Mouse (Mus musculus) limb, embryonic 13.5 days (tissue): ENCODE data around the gene Bnc1. TPM values are rescaled to one million over a fixed set of nuclear protein-coding genes. Genes with fewer than 3 reads are reported as not detected.

ENCODE experiments used
- ATAC-seq: fragments of 200-750 bp; cut with Nextera tagmentation; 2 replicates; pipeline ENCODE4 v1.8.0; 2017; ENCODE audit warnings: low read depth, moderate number of reproducible peaks, moderate TSS enrichment; ENCODE audit not compliant: low FRiP score
- H3K27ac ChIP-seq: fragments of 300-500 bp; sonication (generic); 2 replicates; pipeline ENCODE4 v1.5.1; 2015; ENCODE audit warnings: inconsistent platforms, mild to moderate bottlenecking, moderate library complexity
- H3K27me3 ChIP-seq: fragments of 300-500 bp; sonication (generic); 2 replicates; pipeline ENCODE4 v1.6.1; 2015; ENCODE audit warnings: mild to moderate bottlenecking, inconsistent platforms
- H3K36me3 ChIP-seq: fragments of 300-500 bp; sonication (generic); 2 replicates; pipeline ENCODE4 v1.6.1; 2015; ENCODE audit warnings: inconsistent platforms, mild to moderate bottlenecking, moderate library complexity
- H3K4me1 ChIP-seq: fragments of 300-500 bp; sonication (generic); 2 replicates; pipeline ENCODE4 v1.6.1; 2015; ENCODE audit warnings: inconsistent platforms
- H3K4me2 ChIP-seq: fragments of 300-500 bp; sonication (generic); replicated peaks from 2 replicates; pipeline ENCODE4 v1.6.1; 2015; ENCODE audit warnings: inconsistent platforms, mild to moderate bottlenecking, moderate library complexity
- H3K4me3 ChIP-seq: fragments of 300-500 bp; sonication (generic); 2 replicates; pipeline ENCODE4 v1.5.1; 2015; ENCODE audit warnings: moderate library complexity, mild to moderate bottlenecking, inconsistent platforms
- H3K9ac ChIP-seq: fragments of 300-500 bp; sonication (generic); 2 replicates; pipeline ENCODE4 v1.6.1; 2015; ENCODE audit warnings: mild to moderate bottlenecking, inconsistent platforms
- H3K9me3 ChIP-seq: fragments of 300-500 bp; sonication (generic); 2 replicates; pipeline ENCODE4 v1.6.1; 2016; ENCODE audit warnings: inconsistent platforms
- WGBS: fragments of 180-500 bp; shearing (Covaris S2); methylation state at CpG from one replicate; pipeline ENCODE4 v1.1.7; 2015; 5-methylcytosine and 5-hydroxymethylcytosine counted together
- polyA plus RNA-seq: library from polyadenylated mRNA; unstranded; fragments of >200 nt; fragmentation: Nextera tagmentation; extraction: Ambion mirVana; gene quantifications from 2 replicates; pipeline ENCODE4 v1.2.1, GENCODE M21; 2015

Gene Bnc1
- polyA plus RNA-seq, 1 experiment from 2014 or later, result 2.3 TPM

GRCm38 (mm10) chr7:81968975-81969374 lies 23.1 kb downstream of the Bnc1 start:
- WGBS, result 81% methylated on average over 6 of the region's 6 CpGs

GRCm38 (mm10) chr7:81968451-81968850 lies 23.6 kb downstream of the Bnc1 start:
- Histone ChIP-seq H3K9ac (no peak overlapping the region), H3K27ac (no peak overlapping the region), H3K27me3 (peaks cover 2% of the 10 kb centered on the region; the same call in 1 of the 2 replicates), H3K4me1 (no peaks in the 10 kb centered on the region), H3K4me2 (no peak overlapping the region), H3K9me3 (no peaks in the 10 kb centered on the region), H3K36me3 (no peaks in the 10 kb centered on the region), H3K4me3 (no peak overlapping the region)
- no peak for ATAC-seq
- 82% methylated on average over 4 of the region's 4 CpGs for WGBS

More at GRCm38 (mm10) chr7:81968975-81969374, 23.1 kb downstream of the Bnc1 start:
- no peak for ATAC-seq
- Histone ChIP-seq H3K9ac (no peak overlapping the region), H3K4me3 (no peak overlapping the region), H3K4me2 (no peak overlapping the region), H3K36me3 (no peaks in the 10 kb centered on the region), H3K27me3 (peaks cover 4% of the 10 kb centered on the region; the same call in 1 of the 2 replicates), H3K9me3 (no peaks in the 10 kb centered on the region), H3K27ac (no peak overlapping the region), H3K4me1 (no peaks in the 10 kb centered on the region)

- no peaks in the 10 kb centered on the region for H3K27me3 ChIP-seq
- 63% methylated on average over 5 of the region's 5 CpGs for WGBS
- no peak for ATAC-seq
- H3K4me1 ChIP-seq, result no peaks in the 10 kb centered on the region
- no peak overlapping the region for H3K4me3 ChIP-seq
- H3K9ac ChIP-seq, result no peak overlapping the region
- H3K4me2 ChIP-seq, result no peak overlapping the region
- H3K27ac ChIP-seq, result no peak overlapping the region
- H3K36me3 ChIP-seq, result no peaks in the 10 kb centered on the region
- H3K9me3 ChIP-seq, result no peaks in the 10 kb centered on the region
Observed at GRCm38 (mm10) chr7:81966195-81966594, 25.9 kb downstream of the Bnc1 start.

DNA sequence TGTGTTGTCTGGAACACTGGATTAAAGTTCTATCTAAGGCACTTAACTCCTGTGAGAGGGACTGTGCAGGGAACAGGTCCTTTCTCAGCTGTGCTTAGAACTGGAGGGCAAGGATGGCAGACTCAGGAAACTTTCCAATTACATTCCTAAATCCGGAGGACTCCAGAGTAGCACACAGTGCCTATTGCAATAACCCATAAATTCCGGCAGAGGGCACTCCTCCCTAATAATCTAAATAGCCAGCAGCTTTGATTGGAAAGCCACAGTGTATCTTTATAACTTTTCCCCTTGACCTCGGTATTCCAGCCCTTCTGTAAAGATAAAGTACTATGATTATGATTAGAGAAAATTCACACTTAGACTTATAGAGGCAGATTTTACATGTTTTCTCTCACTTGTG lies 32.4 kb downstream of the Bnc1 start:
- 5% methylated on average over 3 of the region's 3 CpGs for WGBS
- Histone ChIP-seq H3K4me1 (no peaks in the 10 kb centered on the region), H3K27me3 (0 out of 2 replicates have a peak, but pooled peaks cover 4% of the 10 kb centered on the region), H3K9ac (no peak overlapping the region), H3K4me2 (no peak overlapping the region), H3K4me3 (no peak overlapping the region), H3K36me3 (no peaks in the 10 kb centered on the region), H3K27ac (no peak overlapping the region), H3K9me3 (no peaks in the 10 kb centered on the region)
- no peak for ATAC-seq

- Histone ChIP-seq H3K36me3 (no peaks in the 10 kb centered on the region), H3K9me3 (no peaks in the 10 kb centered on the region), H3K4me3 (no peak overlapping the region), H3K9ac (no peak overlapping the region), H3K4me2 (no peak overlapping the region), H3K27me3 (0 out of 2 replicates have a peak, but pooled peaks cover 4% of the 10 kb centered on the region), H3K27ac (no peak overlapping the region), H3K4me1 (no peaks in the 10 kb centered on the region)
- ATAC-seq, result no peak
Observed at GRCm38 (mm10) chr7:81954208-81954846, 37.8 kb downstream of the Bnc1 start.

DNA sequence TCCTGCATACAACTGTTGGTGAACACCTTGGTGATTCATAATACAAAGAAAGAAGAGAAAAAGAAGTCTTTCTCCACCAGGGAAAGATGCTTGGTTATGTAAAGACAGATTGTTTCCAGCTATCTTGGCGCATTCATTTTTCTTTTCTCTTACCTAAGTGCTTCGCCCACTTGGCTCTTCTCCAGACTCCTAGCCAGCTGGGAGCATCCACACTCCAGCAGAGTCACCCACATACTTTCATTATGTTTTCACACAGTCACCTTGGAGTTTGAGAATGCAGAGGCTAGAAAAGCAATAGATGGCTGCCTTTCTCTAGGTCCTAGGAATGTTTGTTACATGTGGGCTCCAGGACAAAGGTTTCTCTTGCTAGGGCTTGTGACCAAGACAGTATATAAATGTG lies 41.6 kb downstream of the Bnc1 start:
- Histone ChIP-seq H3K4me2 (no peak overlapping the region), H3K27me3 (no peaks in the 10 kb centered on the region), H3K36me3 (no peaks in the 10 kb centered on the region), H3K9me3 (no peaks in the 10 kb centered on the region), H3K9ac (no peak overlapping the region), H3K4me3 (no peak overlapping the region), H3K4me1 (no peaks in the 10 kb centered on the region), H3K27ac (no peak overlapping the region)
- ATAC-seq, result no peak
- WGBS, result 92% methylated on average over 2 of the region's 2 CpGs

DNA sequence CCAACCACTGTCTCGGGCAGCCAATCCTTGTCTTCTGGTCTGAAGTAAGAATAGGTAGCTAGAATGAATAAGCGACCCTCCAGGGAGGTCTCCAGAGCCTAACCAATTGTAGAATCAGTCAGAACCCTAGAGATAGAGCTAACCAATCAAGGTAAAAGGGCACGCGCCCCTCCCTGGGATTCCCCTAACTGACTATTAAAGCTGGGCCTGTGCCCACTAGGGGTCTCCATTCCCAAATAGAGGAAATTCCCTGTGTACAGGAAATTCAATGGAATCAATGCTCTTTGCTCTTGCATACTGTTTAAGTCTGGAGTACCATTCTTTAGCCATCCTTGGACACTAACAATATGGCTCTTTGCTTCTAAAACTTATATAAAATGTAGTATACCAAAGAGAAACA lies 46.7 kb downstream of the Bnc1 start:
- Histone ChIP-seq H3K36me3 (no peaks in the 10 kb centered on the region), H3K9me3 (no peaks in the 10 kb centered on the region), H3K27me3 (no peaks in the 10 kb centered on the region), H3K4me2 (no peak overlapping the region), H3K4me1 (no peaks in the 10 kb centered on the region), H3K4me3 (no peak overlapping the region), H3K9ac (no peak overlapping the region), H3K27ac (no peak overlapping the region)
- ATAC-seq, result no peak
- 29% methylated on average over 4 of the region's 4 CpGs for WGBS

GRCm38 (mm10) chr7:81934806-81935205 lies 57.3 kb downstream of the Bnc1 start:
- H3K9me3 ChIP-seq, result no peaks in the 10 kb centered on the region
- no peaks in the 10 kb centered on the region for H3K36me3 ChIP-seq
- peaks cover 4% of the 10 kb centered on the region; the same call in 1 of the 2 replicates for H3K27me3 ChIP-seq
- peak overlapping the region; percentile 94 for H3K9ac ChIP-seq
- peaks cover 15% of the 10 kb centered on the region for H3K4me1 ChIP-seq
- H3K4me3 ChIP-seq, result peak overlapping the region; percentile 93
- WGBS, result 5% methylated on average over 5 of the region's 5 CpGs
- ATAC-seq, result peak; percentile 10; the same call in 1 of the 2 replicates
- peak overlapping the region; percentile 89 for H3K4me2 ChIP-seq
- peak overlapping the region; percentile 97; the same call in 1 of the 2 replicates for H3K27ac ChIP-seq

GRCm38 (mm10) chr7:81934267-81934745 lies 57.8 kb downstream of the Bnc1 start, which contains the start of gene Hdgfl3:
TSS of gene Hdgfl3 (minus strand) at chr7:81934473.
- Histone ChIP-seq H3K9ac (peak within 1 kb of the TSS; percentile 94), H3K9me3 (no peaks in the 10 kb centered on the region), H3K27ac (peak within 1 kb of the TSS; percentile 97), H3K4me3 (peak within 1 kb of the TSS; percentile 93), H3K36me3 (no peaks in the 10 kb centered on the region), H3K4me1 (peaks cover 16% of the 10 kb centered on the region), H3K27me3 (peaks cover 4% of the 10 kb centered on the region; the same call in 1 of the 2 replicates), H3K4me2 (peak within 1 kb of the TSS; percentile 89)
- WGBS, result under 1% methylated on average over 53 of the region's 63 CpGs
- ATAC-seq, result peak; percentile 82

DNA sequence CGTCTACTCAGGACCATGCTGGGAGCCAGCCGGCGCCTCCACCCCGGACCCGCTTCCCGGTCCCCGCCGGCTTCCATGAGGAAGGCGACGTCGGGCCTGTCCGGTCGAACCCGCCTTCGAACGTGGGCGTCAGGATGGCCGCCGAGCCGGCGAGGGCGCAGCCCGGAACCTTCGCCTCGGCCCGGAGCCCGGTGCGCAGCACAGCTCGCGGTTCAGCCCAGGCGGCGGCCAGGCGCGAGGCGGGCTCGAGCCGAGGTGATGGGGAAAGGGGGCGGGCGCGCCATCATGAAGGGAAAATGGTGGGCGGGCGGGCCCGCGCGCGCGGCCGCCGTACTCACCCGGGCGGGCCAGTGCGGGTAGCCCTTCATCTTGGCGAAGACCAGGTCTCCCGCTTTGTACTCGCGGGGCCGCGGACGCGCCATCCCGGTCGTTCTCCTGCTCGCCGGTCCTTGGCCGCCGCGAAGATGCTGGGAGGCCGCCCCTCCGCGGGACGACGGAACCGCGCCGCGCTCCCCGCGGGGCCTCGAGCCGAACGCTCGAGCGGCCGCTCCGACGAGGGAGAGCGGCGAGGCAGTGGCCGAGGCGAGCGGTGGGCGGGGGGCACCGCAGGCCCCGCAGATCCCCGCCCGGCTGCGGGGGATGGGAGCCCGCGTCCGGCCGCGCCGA lies 58.4 kb downstream of the Bnc1 start:
- H3K27ac ChIP-seq, result peak overlapping the region; percentile 97
- under 1% methylated on average over 94 of the region's 103 CpGs for WGBS
- no peaks in the 10 kb centered on the region for H3K36me3 ChIP-seq
- peak overlapping the region; percentile 93 for H3K4me3 ChIP-seq
- ATAC-seq, result peak; percentile 77
- H3K27me3 ChIP-seq, result peaks cover 4% of the 10 kb centered on the region; the same call in 1 of the 2 replicates
- H3K4me1 ChIP-seq, result peaks cover 21% of the 10 kb centered on the region
- no peaks in the 10 kb centered on the region for H3K9me3 ChIP-seq
- H3K4me2 ChIP-seq, result peak overlapping the region; percentile 89
- peak overlapping the region; percentile 94 for H3K9ac ChIP-seq

DNA sequence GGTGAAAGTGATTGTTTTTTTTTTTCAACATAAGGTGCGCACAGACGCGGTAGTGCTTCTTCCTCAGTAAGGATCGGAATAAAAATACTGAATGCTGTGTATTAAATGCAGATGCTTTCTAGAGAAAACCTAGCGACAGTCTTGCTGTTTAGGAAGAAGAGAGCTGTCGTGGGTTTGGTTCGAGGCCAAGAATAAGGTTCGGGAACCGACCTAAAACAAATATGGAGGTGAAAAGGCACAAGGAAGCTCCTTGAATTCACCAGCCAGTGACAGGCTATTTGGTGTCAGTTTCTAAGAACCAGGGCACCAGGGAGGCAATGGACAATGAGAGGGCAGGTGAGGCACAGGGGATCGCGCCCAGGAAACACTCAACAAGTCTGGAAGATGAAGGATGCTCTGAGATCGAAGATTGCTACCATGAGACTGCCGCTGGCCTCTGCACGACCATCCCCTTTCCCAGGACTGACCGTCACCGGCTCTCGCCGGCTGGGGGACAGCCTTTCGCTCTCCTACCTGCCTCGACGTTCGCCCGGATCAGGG lies 59.0 kb downstream of the Bnc1 start:
- Histone ChIP-seq H3K27me3 (peaks cover 4% of the 10 kb centered on the region; the same call in 1 of the 2 replicates), H3K36me3 (no peaks in the 10 kb centered on the region), H3K9ac (peak overlapping the region; percentile 94), H3K4me1 (peaks cover 24% of the 10 kb centered on the region), H3K4me2 (peak overlapping the region; percentile 89), H3K27ac (peak overlapping the region; percentile 97), H3K9me3 (no peaks in the 10 kb centered on the region), H3K4me3 (peak overlapping the region; percentile 93)
- peak; percentile 20; the same call in 1 of the 2 replicates for ATAC-seq
- WGBS, result 2% methylated on average over 23 of the region's 23 CpGs

DNA sequence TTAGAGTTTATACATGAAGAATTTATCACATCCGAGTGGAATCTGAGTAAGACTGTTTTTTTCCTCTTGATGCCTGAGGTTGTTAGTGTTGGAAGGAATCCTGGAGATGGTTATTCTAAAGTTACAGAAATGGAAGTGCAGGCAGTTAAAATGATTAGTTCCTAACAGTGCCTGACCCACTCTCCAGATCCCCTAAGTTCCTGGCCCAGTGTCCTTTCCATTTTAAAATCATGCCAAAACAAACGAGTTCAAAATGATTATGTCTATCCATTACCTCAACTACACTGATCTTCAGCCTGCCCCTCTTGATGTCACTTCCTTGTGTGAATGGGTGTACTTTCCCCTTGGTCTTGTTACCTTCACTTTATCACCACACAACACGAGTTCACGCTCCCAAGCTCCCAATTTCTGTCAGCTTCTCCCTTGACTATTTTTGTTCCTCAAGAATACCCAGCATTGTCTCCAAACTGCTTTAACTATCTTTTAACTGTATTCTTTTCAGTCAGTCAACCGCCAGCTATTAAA lies 59.5 kb downstream of the Bnc1 start:
- Histone ChIP-seq H3K27me3 (peaks cover 4% of the 10 kb centered on the region; the same call in 1 of the 2 replicates), H3K4me2 (peak overlapping the region; percentile 89), H3K9ac (peak overlapping the region; percentile 94), H3K36me3 (no peaks in the 10 kb centered on the region), H3K4me1 (peaks cover 24% of the 10 kb centered on the region), H3K4me3 (peak overlapping the region; percentile 93), H3K27ac (no peak overlapping the region), H3K9me3 (no peaks in the 10 kb centered on the region)
- no peak for ATAC-seq
- 23% methylated on average over 5 of the region's 5 CpGs for WGBS
